Mouse (Mus musculus): Measurements from ENCODE around the gene Lsm10. TPM values are rescaled to one million over a fixed set of nuclear protein-coding genes. Genes with fewer than 3 reads are reported as not detected.

Lsm10 gene
- 53.7 and 55.1 TPM in 2 replicates for polyA plus RNA-seq (2016; fragmentation: Nextera tagmentation; extraction: Ambion mirVana)

GRCm38 (mm10) chr4:126096464-126097111, at the start of gene Lsm10:
Lsm10 (plus strand) TSS chr4:126096623.
- H3K27me3 ChIP-seq (ENCODE audit: poor library complexity, severe bottlenecking) = no peaks in the 10 kb centered on the region
- H3K9me3 ChIP-seq = no peaks in the 10 kb centered on the region
- H3K36me3 ChIP-seq (replicated peaks) = peaks cover 32% of the 10 kb centered on the region
- peak within 1 kb of the TSS; percentile 74 for H3K4me3 ChIP-seq
- peak; percentile 97 for DNase-seq (ENCODE audit: extremely low spot score, low spot score)
- peak within 1 kb of the TSS; percentile 93 for H3K27ac ChIP-seq
- H3K4me1 ChIP-seq = peaks cover 21% of the 10 kb centered on the region
- WGBS = 4% methylated on average over 37 of the region's 37 CpGs

- Histone ChIP-seq H3K4me1 (peaks cover 21% of the 10 kb centered on the region), H3K27me3 (ENCODE audit: poor library complexity, severe bottlenecking) (no peaks in the 10 kb centered on the region), H3K27ac (peak within 1 kb of the TSS; percentile 93), H3K4me3 (peak within 1 kb of the TSS; percentile 92), H3K36me3 (replicated peaks) (peaks cover 30% of the 10 kb centered on the region), H3K9me3 (no peaks in the 10 kb centered on the region)
- under 1% methylated on average over 56 of the region's 56 CpGs for WGBS
- peak; percentile 88 for DNase-seq (ENCODE audit: extremely low spot score, low spot score)
Measured at GRCm38 (mm10) chr4:126046851-126047585, 49.4 kb upstream of the Lsm10 start, which contains the start of gene Mrps15. Mrps15 (plus strand) TSS chr4:126046925.

DNA sequence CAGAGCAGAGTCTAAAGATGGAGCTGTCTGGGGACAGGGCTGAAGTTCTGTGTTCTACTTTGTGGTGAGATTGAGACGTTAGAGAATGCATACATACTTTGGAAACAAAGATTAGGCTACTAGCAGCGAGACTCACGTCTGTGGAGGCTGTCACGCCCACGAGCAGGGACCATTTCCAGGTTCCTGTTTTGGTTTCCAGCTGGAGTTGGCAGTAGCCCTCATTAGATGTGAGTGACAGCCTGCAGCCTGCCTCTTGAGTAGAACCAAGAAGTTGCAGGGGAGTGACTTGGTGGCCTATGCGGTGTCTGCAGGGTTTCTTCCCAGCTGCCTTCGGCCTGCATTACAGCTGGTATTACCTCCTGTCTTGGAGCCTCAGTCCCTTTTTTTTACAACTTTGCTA, 44.8 kb upstream of the Lsm10 start:
- H3K4me1 ChIP-seq = peaks cover 18% of the 10 kb centered on the region
- H3K27ac ChIP-seq = no peak overlapping the region
- H3K9me3 ChIP-seq = no peaks in the 10 kb centered on the region
- H3K36me3 ChIP-seq (replicated peaks) = peaks cover 76% of the 10 kb centered on the region
- no peak overlapping the region for H3K4me3 ChIP-seq
- no peak for DNase-seq (ENCODE audit: extremely low spot score, low spot score)
- no peaks in the 10 kb centered on the region for H3K27me3 ChIP-seq (ENCODE audit: poor library complexity, severe bottlenecking)
- WGBS = 88% methylated on average over 7 of the region's 7 CpGs

DNA sequence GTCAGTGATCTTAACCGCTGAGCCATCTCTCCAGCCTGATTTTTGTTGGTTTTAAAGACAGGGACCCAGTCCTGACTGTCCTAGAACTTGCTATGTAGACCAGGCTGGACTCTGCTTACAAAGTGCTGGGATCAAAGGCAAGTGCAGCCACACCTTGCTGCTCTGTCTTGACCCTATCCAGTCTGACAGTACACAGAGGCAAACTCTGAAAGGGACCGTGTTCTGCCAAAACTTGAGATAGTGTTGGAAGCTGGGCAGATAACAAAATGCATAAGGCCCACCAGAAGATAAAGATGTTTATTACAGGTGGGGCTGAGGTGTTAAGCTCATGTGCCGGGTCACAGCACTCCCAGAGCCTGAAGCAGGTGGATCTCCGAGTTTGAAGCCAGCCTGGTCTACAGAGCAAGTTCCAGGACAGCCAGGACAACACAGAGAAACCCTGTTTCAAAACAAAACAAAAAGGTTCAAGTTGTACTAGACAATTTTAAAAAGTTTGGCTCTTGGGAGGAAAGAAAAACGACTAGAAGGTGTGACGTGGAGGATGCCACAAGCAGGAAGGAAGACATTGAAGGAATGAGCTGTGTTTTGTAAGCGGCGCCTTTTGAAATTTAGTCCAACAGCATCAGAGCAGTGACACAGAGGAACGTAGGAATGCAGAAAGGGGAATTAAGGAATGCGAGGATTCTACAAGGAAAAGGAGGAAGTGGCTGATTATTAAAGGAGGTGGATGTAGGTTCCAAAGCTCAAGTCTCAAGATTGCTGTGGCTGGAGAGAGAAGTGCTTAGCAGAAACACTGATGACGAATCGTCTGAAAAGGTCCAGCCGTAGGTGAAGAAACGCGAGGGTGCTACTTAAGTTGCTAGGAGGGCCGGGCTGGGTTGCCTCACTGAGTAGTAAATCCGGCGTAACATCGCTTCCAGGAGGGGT, 39.0 kb upstream of the Lsm10 start:
- WGBS = 16% methylated on average over 19 of the region's 19 CpGs

DNA sequence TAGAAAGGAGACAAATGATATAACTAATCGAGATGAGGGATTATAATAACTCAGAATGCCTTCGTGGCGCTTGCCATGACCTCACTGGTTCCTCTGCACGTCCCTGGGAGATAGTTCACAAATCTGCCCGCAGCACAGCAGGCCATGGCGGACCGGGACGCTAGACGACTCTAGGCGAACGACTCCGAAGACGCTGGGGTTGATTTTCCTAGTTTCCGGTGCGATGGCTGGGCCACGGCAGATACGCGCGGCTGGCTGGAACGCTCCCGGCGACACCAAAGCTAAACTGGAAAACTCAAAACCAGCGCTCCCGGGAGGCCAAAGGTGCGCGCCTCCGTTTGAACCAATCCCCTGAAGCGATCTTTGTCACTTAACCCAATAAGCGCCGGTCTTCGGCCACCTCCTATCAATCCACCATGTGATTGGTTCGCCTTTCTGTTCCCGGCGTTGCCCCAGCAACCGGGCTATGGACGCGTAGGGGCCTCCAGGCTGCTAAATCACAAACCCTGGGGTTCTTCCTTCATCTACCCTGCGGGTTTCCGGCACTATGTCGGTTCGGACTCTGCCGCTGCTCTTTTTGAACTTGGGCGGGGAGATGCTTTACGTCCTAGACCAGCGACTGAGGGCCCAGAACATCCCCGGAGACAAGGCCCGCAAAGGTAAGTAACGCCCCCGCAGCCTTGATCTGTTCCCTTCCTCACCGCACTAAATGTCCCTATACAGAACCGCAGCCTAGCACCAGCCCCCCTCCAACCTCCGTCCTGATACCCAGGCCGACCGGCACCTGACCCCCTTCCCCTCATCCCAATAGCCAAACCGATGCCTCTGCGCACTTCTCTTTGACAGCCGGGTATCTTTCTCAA, 38.1 kb upstream of the Lsm10 start, which contains the start of gene Oscp1:
Gene Oscp1 (plus strand): TSS at position 432 of the 863 bp plus-strand sequence.
- no peaks in the 10 kb centered on the region for H3K9me3 ChIP-seq
- peaks cover 35% of the 10 kb centered on the region for H3K36me3 ChIP-seq (replicated peaks)
- WGBS = under 1% methylated on average over 57 of the region's 57 CpGs
- no peaks in the 10 kb centered on the region for H3K27me3 ChIP-seq (ENCODE audit: poor library complexity, severe bottlenecking)
- peak within 1 kb of the TSS; percentile 68 for H3K4me3 ChIP-seq
- H3K4me1 ChIP-seq = peaks cover 19% of the 10 kb centered on the region
- peak within 1 kb of the TSS; percentile 88 for H3K27ac ChIP-seq
- DNase-seq (ENCODE audit: extremely low spot score, low spot score) = peak; percentile 95

More for the DNA sequence above, 39.0 kb upstream of the Lsm10 start:
- H3K27ac ChIP-seq = peak overlapping the region; percentile 88
- DNase-seq (ENCODE audit: extremely low spot score, low spot score) = no peak
- H3K36me3 ChIP-seq (replicated peaks) = peaks cover 44% of the 10 kb centered on the region
- peak overlapping the region; percentile 68 for H3K4me3 ChIP-seq
- peaks cover 19% of the 10 kb centered on the region for H3K4me1 ChIP-seq
- H3K27me3 ChIP-seq (ENCODE audit: poor library complexity, severe bottlenecking) = no peaks in the 10 kb centered on the region
- no peaks in the 10 kb centered on the region for H3K9me3 ChIP-seq

GRCm38 (mm10) chr4:126058997-126059362, 37.4 kb upstream of the Lsm10 start:
- Histone ChIP-seq H3K36me3 (replicated peaks) (peaks cover 29% of the 10 kb centered on the region), H3K4me1 (peaks cover 19% of the 10 kb centered on the region), H3K27ac (peak overlapping the region; percentile 88), H3K27me3 (ENCODE audit: poor library complexity, severe bottlenecking) (no peaks in the 10 kb centered on the region), H3K9me3 (no peaks in the 10 kb centered on the region), H3K4me3 (peak overlapping the region; percentile 68)
- DNase-seq (ENCODE audit: extremely low spot score, low spot score) = no peak
- 45% methylated on average over 9 of the region's 9 CpGs for WGBS

DNA sequence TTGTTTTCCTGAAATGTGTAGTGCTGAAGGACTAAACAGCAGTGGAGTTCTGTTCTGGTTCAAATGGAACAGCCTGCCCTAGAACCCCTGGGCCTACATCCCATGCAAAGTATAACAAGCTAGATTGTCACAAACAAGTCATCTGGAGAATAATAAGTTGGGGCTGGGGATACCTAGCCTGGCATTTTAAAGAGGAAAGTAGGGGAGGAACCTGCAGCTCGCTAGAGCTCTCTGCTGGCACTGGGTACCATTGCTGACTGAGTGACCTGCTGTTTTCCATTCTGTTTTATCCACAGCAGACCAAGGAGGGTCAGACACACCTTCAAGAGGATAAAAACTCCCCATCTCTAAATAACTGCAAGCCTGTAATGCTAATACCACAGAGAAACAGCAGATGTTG, 33.6 kb upstream of the Lsm10 start:
- no peak overlapping the region for H3K4me3 ChIP-seq
- peaks cover 11% of the 10 kb centered on the region for H3K4me1 ChIP-seq
- H3K27me3 ChIP-seq (ENCODE audit: poor library complexity, severe bottlenecking) = no peaks in the 10 kb centered on the region
- H3K9me3 ChIP-seq = no peaks in the 10 kb centered on the region
- DNase-seq (ENCODE audit: extremely low spot score, low spot score) = no peak
- no peak overlapping the region for H3K27ac ChIP-seq
- no peaks in the 10 kb centered on the region for H3K36me3 ChIP-seq (replicated peaks)
- 32% methylated on average over 1 of the region's 1 CpGs for WGBS

DNA sequence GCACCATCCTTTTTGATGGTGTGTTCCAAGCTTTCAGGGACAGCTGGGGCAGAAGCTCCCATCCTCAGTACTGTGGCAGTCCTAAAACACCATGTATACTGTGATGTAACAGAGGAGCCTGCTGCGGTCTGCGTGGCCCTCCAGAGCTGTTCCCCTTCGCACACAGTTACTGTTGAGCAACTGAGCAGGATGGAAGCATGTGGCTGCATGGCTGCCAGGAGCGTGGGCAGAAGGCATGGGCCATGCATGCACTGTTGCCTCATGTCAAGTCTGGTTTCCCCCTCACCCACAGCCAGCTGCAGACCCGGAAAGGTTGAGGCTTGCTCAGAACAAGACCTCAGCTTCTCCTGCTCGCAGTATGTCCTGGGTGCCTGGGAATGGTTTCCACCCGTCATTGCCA, 31.2 kb upstream of the Lsm10 start:
- H3K9me3 ChIP-seq = no peaks in the 10 kb centered on the region; the same call in 1 of the 2 replicates
- H3K4me1 ChIP-seq = no peaks in the 10 kb centered on the region
- 93% methylated on average over 7 of the region's 7 CpGs for WGBS
- no peak for DNase-seq (ENCODE audit: extremely low spot score, low spot score)
- H3K27me3 ChIP-seq (ENCODE audit: poor library complexity, severe bottlenecking) = no peaks in the 10 kb centered on the region
- H3K36me3 ChIP-seq (replicated peaks) = no peaks in the 10 kb centered on the region
- no peak overlapping the region for H3K4me3 ChIP-seq
- H3K27ac ChIP-seq = no peak overlapping the region

- H3K36me3 ChIP-seq (replicated peaks) = 0 out of 2 replicates have a peak, but pooled peaks cover 2% of the 10 kb centered on the region
- H3K4me3 ChIP-seq = no peak overlapping the region
- no peaks in the 10 kb centered on the region; the same call in 1 of the 2 replicates for H3K9me3 ChIP-seq
- 85% methylated on average over 15 of the region's 15 CpGs for WGBS
- H3K27ac ChIP-seq = no peak overlapping the region
- H3K4me1 ChIP-seq = no peaks in the 10 kb centered on the region
- DNase-seq (ENCODE audit: extremely low spot score, low spot score) = no peak
- H3K27me3 ChIP-seq (ENCODE audit: poor library complexity, severe bottlenecking) = no peaks in the 10 kb centered on the region
Measured at GRCm38 (mm10) chr4:126067401-126068077, 28.9 kb upstream of the Lsm10 start.

DNA sequence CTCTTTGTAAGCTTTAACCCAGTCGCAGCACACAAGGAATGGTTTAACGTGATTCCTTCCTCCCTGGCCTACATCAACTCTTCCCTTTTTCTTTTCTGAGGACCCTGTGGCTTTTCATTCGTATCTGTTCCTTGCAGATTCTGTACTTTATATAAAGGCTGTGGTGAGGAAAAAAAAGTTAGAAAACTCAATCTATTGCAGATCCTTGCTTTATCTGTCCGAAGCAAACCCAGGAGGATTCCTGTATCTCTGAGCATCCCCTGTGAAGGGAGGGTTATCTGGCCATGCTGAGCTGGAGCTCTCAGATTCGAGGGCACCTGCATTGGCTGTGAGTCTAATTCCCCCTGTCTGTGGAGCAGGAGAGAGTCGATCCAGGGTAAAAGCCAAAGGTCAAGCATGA, 27.6 kb upstream of the Lsm10 start:
- 88% methylated on average over 6 of the region's 6 CpGs for WGBS
- DNase-seq (ENCODE audit: extremely low spot score, low spot score) = no peak
- peaks cover 5% of the 10 kb centered on the region; the same call in 1 of the 2 replicates for H3K36me3 ChIP-seq (replicated peaks)
- H3K27ac ChIP-seq = no peak overlapping the region
- H3K4me3 ChIP-seq = no peak overlapping the region
- no peaks in the 10 kb centered on the region for H3K4me1 ChIP-seq
- H3K27me3 ChIP-seq (ENCODE audit: poor library complexity, severe bottlenecking) = no peaks in the 10 kb centered on the region
- H3K9me3 ChIP-seq = no peaks in the 10 kb centered on the region; the same call in 1 of the 2 replicates

- 83% methylated on average over 6 of the region's 6 CpGs for WGBS
- Histone ChIP-seq H3K27me3 (ENCODE audit: poor library complexity, severe bottlenecking) (no peaks in the 10 kb centered on the region), H3K4me1 (no peaks in the 10 kb centered on the region), H3K36me3 (replicated peaks) (peaks cover 30% of the 10 kb centered on the region), H3K27ac (no peak overlapping the region), H3K9me3 (no peaks in the 10 kb centered on the region), H3K4me3 (no peak overlapping the region)
- no peak for DNase-seq (ENCODE audit: extremely low spot score, low spot score)
Measured at GRCm38 (mm10) chr4:126077833-126078232, 18.6 kb upstream of the Lsm10 start.

Measured in forebrain, embryonic 10.5 days (tissue).